Mouse (Mus musculus): ENCODE measurements around the gene Ptgis.
"Not testable (repeated sequence)": the region's sequence is repeated elsewhere in the genome, so short reads cannot be mapped to it uniquely, and the experiment has no call there.

Gene Ptgis

DNA sequence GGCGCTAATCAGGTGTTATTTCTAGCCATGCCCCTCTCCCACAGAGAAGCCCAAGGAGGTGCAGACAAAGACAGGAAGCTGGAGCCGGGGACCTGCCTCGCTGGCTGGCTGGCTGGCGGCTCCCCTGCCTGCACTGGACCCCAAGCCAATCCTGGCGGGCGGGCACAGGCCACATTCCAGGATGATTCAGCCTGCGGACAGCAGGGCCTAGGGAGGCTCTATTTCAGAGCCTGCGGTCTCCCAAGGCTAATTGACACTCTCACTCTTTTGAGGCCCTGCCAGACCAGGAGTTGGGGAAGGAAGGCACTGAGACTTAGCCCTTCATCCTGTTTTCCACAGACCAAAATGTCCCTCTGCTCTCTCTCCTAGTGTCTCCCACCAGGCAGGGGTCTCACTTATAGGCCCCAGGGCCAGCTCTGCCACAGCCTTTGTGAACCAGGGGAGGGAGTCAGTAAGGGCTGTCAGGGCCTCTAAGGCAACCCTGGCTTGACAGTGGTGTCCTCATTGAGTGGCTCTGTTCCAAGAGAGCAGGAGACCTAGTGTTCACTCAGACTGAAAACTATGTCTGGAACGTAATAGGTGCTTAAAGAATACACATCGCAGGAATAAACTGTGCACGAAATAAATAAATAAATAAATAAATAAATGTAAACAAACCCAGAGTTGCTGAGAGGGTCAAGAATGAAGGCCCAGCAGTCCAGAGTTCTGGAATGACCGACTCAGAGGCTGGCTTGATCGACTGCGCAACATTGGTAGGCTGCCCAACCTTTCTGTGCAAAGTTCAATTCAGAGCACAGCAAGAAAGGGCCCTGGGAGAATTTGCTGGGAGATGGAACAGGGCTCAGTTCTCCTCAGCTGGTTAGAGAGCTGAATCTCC is 8.0 kb downstream of the Ptgis start:
- DNase-seq = no peak

DNA sequence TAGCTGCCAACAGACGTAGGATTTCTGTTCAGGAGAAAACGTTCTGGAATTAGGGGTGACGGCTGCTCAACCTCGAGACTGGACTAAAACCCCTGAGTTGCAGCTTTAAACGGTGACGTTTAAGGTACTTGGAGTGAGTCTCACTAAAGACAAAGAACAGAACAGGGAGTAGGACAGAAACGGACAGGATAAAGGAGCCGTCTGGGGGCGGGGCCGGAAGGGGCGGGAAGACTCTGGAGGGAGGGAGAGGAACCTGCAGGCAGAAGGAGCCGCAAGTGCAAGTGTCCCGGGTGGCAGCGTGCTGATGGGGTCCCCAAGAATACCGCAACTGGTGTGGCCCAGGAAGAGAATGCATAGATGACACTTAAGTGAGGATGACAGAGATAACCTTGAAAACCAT is 9.8 kb downstream of the Ptgis start:
- DNase-seq = no peak

DNA sequence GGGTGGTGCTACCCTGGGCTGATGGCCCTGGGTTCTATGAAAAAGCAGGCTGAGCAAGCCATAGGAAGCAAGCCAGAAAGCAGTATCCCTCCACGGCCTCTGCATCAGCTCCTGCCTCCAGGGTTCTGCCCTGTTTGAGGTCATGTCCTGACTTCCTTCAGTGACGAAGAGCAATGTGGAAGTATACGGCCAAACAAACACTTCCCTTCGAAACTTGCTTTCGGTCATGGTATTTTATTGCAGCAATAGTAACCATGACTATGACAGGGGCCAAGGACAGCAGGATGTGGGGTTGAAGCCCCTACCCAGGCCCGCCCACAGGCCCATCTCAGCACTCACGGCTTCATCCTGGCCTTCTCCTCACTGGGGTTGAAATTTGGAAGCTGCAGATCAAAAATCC is 15.5 kb downstream of the Ptgis start:
- DNase-seq = no peak

DNA sequence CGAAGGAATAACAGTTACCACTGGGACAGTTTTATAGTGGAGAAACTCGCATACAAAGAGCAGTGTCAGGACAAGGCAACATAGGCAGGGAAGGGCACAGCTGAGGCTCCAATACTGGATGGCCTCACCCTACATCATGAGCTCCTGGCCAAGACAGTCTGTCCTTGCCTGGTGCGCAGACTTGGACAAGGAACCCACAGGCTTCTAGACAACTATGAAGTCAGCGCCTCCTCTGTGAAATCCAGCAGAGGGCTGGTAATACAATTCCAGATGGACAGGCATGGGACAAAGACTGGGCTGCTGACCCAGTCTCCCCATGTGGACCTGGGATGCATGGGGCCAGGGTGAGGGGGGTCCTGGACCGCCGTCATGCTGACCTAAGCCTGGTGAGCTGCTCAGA is 16.2 kb downstream of the Ptgis start:
- no peak for DNase-seq

DNA sequence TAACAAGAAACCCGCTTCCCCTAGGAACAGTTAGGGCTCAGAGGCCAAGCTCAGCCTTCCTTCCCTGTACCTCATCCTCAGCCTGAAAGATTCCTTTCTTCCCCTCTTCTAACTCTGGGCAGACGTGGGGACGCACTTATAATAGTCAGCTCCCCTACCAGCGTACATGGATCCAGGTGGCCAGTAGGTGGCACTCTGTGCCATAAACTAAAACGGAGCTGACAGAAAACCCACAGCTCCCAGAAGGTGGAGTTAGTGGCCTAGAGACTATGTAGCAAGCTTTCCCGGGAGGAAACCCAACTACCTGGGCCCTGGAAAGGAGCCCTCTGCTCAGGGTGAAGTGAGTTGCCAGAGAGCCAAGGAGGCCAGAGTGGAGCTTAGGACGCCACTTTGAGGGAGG is 18.3 kb downstream of the Ptgis start:
- peak; percentile 33 to 56 for DNase-seq

DNA sequence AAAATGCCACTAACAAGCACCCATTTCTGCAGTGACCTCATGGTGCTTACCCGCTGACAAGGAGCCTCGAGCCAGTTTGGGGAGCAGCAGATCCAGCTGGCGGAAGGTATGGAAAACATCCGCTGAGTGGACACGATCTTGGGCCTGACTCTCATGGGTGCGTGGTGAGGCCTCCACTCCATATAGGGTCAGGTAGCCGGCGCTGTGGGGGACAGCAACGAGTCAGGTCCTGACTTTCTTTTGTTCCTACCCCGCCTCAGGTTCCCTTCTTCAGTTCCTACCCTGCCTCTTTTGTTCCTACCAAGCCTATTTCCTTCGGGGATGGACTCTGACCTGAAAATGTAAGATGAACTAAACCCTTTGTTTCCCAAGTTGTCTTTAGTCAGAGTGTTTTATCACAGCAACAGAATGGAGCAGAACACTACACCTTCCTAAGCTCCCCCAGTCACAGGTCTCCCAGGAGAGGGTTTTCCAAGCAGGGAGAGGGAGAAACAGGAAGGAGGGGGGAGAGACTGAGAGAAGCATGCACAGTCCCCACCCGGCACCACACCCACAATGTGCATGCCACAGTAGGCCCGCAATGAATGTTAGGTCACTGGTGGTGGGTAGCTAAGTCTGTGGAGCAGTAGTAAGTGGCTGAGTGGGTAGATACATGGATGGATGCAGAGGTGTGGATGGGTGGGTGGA is 19.1 kb downstream of the Ptgis start:
- DNase-seq = no peak

DNA sequence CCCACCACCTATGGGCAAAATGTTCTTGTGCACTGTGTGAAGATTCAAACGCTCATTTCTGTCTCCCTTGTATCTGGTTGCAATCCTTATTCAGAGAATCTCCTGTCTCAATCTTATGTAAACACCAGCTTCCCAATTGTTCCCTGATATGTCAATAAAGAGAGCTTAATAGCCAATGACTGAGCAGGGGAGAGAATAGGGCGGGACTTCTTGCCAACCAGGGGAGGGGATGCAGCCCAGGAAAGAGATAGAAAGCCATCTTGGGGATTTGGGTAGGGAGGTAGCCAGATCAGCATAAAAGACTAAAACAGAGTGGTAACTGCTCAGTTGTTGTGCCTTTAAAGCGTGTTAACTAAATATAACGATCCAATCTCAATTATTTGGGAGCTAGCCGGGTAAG is 19.7 kb downstream of the Ptgis start:
- DNase-seq = no peak

DNA sequence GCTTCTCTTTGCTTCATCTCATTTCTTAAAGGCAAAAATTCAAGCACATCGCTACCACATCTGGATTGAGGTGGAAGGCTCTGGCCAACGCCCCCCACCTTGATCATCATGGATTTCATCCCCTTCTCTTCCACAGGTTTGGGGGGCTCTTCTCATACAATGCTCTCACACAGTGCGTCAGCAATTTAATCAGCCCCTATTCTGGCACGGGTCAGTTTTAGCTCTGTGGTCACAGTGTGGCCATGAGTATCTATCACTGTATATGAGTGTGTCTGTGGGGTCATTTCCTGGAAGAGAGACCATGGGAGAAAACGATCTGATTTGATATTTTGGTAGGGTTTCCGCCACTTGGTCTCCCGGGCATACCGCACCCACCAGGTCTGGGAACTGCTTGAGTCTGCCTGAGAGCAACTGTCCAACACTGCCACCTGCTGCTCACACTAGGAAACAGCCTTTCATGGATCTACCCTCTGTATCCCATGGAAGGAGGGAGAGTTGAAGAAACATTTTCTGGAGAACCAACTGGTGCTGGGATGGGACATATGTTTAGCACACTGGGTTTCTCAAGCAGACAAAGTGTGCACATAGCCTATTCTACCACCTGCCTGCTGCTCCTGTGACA is 21.1 kb downstream of the Ptgis start:
- DNase-seq = peak; percentile 51 to 78

DNA sequence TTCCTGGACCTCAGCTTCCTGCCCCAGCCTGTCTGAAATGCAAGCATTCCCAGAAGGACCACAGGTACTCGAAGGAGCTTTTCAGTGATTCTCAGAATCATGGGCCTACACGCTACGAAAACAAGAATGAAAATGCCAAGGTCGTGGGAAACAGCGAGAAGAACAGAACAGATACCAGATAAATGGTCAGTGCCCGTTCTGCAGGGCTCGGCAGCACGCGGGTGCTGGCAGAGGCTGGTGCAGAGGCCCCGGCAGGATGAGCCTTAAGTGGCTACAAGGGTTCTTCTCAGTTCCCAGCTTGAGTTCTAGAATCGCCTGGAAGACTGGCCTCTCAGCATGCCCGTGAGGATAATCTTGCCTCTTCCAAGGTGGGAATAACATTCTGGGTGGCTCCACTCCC is 26.7 kb downstream of the Ptgis start:
- no peak for DNase-seq

DNA sequence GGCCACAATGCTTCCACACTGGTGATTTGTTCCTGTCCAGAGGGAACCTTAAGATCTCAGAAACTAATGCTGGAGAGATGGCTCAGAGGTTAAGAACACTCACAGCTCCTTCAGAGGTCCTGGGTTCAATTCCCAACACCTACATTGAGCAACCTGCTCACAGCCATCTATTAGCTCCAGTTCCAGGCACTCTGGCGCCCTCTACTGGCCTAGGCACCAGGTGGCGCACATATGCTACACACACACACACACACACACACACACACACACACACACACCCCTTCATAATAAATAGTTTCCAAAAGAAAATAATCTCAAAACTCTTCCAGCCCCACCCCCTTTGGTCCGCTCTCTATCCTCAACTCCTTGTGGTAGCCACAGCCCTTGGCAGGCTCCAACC is 27.3 kb downstream of the Ptgis start:
- DNase-seq = no peak

DNA sequence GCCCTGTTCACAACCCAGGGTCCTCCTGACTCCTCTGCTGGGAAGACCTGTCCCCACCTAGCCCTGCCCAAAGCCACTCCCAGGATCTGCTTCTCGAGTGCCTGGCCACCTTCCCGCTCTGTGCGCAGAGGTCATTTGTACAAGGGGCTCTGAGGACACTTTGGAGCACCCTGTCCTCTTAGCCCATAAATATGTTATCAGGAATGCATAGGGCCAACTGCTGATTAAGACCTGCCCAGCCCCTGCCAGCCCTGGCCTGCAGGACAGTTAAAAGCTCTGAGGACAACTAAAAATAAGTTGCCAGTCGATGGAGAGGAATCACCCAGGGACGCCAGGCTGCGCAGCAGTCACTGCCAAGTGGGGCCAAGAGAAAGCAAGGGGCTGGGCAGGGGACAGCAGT is 27.9 kb downstream of the Ptgis start:
- DNase-seq = no peak

DNA sequence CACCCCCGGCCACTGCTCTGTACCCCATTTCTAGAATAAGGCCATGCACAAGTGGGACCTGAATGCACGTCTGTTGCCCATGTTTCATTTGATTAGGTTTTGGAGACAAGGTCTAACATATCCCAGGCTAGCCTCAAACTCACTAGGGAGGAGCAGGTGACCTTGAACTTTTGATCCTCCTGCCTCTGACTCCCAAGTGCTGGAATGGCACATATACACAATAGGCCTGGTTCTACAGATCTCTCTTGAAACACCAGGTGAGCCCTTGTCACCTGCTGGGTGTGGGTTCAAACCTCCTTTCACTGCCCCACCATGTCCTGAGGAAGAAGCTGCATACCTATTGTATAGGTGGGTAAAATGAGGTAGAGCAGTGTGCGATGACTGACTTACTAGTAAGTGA is 28.3 kb downstream of the Ptgis start:
- DNase-seq = no peak

DNA sequence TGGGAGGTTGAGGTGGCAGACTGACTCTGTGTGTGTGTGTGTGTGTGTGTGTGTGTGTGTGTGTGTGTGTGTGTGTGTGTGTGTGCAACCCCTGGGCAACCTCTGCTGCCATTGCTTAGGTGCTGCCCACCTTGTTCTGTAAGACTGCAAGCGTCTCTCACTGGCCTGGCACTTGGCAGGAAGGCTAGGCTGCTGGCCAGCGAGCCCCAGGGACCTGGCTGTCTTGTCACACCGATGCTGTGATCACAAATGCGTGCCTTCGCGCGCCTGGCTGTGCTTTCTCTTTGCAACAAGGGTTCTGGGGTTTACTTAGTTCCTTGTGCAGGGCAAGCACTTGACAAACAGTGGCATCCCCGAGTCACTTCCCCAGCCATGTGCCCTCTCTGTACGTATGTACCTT is 30.5 kb downstream of the Ptgis start:
- no peak for DNase-seq

DNA sequence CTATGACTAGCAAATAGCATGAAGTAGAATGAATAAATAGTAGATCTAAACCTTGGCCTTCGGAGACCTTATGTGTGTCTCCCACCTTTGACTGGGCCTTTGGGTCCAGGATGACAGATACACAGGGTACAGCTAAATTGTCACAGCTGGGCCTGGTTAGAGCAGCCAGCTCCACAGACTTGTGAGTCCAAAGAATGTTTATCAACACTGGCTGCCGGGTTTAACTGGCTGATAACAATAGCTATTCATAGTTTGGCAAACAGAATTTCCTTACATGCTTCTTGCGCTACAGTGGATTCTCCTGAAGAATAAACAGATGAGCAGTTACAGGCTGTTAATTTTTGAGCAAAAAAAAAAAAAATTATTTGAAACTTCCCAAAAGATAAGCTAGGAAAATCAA is 31.4 kb downstream of the Ptgis start:
- DNase-seq = no peak

DNA sequence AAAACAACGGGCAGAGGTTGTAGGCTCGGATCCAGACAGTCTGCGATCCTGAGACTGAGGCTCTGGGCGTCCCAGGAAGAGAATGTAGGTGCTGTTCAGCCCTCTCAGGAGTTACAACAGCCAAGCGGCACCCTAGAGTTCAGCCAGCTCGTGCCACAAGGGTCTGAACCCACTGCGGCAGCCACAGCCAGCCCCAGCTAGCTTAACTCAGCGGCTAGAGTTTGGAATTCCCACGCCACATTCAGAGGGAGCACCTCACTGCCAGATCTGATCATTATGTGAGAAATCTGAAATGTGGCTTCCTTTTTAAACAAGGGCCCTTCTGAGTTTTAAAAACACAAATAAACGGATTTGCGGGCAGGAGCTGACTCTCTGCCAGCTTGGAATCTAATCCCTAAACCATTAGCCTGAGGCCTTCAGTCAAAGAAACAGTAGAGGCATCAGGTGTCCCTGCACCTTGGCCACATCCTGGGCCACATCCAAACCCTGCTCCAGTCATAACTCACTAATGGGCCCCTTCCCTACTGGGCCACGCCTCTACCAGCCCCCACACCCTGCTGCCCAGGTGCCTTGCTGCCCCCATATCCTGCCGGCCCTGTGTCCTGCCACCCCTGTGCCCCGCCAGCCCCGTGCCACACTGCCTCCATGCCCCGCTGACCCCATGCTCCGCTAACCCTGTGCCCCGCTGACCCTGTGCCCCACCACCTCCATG is 34.3 kb downstream of the Ptgis start:
- DNase-seq = no peak

DNA sequence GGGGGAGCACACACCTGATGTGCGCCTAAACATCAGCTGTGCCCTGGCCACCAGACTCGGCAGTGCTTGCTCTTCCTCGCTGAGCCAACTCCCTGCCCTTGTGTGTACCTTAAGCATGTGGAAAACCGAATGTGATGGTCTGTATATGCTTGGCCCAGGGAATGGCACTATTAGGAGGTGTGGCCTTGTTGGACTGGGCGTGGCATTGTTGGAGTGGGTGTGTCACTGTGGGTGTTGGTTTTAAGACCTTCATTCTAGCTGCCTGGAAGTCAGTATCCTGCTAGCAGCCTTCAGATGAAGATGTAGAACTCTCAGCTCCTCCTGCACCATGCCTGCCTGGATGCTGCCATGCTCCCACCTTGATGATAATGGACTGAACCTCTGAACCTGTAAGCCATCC is 35.7 kb downstream of the Ptgis start:
- not testable (repeated sequence) for DNase-seq

DNA sequence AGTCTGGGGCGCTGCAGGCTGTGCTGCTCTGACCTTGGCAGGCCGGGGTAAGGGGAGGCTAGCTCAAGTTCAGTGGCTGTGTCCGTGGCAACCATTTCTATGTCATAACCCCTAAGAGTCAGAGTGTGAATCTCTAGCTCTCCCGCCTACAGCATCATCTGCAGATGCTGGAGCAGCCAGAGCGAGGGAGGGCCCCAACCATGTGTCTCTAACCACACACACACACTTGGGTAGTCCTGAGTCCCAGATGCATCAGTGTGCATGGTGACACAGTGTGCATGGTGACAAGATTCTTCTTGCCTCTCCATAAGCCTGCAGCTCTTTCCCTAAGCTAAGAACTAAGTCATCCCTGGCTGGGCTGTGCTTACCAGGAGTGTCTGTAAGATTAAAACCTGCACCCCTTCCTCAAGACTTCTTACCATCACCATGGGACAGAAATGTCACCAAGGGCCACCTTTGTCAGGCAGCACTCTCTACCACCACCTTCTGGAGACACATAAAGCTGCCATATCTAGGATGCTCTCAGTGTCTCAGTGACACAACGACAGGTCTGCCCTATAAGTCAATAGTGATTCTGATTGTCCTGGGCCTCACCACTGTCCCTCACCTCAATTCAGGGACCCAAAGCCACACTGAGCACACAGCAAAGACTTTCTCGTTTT is 36.8 kb downstream of the Ptgis start:
- DNase-seq = no peak

DNA sequence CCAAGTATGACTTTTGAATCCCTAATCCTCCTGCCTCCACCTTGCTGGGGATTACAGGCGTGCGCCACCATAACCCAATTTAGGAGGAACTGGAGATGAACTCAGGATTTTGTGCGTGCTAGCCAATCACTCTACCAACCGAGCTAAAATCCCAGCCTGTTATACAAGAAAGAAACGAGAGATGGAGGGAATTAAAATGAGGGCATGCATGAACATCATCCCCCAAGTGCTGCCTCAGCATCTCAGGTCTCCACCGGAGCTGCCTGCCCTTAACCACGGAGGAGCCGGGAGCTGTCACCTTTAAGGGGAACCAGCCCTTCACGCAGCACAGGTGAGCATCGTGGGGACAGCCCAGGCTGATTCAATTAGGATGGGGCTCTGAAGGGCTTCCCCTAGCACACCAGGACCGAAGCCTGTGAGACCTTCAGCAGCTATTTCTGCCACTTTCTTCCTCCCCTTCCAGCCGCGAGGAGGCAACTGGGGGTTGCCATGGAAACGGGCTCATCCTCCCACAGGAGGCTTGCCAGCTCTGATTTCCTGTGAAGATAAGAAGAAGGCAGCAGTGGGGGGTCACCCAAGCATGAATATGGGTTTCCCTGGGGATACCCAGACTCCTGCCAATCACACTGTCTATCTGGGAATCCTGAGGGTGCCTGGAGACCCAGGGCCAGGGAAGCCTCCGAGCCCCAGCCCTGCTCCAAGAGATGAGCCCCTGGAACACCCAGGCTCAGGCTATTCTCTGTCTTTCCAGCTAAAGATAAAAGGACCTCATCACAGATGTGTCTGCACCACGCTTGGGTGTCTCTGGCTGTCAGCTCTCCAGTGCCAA is 38.7 kb downstream of the Ptgis start:
- no peak for DNase-seq

DNA sequence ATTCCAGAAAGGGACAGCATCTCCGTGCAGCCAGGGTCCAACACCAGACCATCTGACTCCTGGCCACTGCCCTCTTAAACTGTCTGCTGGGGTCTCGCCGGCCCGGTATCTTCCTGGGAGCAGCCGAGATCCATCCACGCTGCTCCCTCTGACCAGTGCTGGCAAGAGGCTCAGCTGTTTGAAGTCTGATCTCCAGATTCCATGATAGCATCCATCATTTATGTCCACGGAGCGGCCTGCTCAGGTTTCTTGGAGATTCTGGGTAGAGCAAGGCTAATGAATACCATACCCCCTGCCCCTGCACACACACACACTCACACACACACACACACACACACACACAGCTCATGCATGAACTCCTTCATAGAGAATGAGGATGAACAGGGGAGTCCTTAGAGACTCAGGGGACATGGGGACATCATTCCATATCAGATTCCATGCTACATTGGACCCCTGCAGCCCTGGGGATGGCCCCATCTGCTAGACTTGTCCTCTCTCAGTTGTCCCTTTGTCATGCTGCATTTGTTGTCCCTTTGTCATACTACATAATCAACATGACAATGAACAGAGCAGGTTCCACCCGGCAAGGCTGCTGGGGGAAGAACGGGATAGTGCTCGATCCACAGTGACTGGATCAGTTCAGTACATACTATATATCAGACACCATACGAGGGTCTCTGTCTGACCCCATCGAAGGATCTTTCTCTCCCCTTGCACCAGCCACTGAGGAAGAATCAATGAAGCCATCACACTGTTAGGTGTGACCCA is 41.6 kb downstream of the Ptgis start:
- DNase-seq = no peak

DNA sequence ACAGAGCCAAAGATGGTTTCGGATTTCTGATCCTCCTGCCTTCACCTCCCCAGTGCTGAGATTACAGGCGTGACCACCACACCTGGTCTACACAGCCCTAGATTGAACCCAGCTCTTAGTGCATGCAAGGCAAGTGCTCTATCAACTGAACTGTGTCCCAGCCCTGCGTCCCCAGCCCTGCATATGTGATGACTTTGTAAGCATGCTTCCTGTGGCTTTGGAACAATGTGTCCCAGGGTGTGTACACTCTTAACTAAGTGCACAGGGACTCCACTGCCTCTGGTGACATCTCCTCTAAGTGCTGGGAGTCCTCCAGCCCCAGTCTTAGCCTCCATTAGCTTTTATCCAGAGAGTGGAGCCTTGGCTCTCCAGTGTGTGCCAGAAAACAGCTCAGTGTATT is 47.0 kb downstream of the Ptgis start:
- no peak for DNase-seq

DNA sequence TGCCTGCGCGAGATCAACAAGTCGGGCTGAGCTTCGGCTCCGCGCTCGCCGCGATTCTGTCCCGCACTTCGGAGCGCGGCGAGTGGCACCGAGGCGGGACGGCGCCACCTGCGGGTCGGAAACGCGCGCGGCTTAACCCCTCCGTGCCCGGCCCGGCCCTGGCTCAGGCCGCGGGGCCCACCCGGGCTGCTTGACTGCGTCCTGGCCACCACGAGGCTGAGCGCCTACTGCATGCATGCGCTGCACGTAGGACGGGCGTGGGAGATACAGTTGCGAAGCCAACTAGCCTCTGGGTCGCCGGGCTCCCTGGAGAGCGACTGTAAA is 50.4 kb downstream of the Ptgis start, which contains the start of gene Kcnb1:
TSS of gene Kcnb1 (minus strand) at position 80 of the 324 bp plus-strand sequence.
- DNase-seq = peak; percentile 29 to 65
